Comparison of ENCODE assay signal across 10 mouse cellular contexts in the genomic region with DNA sequence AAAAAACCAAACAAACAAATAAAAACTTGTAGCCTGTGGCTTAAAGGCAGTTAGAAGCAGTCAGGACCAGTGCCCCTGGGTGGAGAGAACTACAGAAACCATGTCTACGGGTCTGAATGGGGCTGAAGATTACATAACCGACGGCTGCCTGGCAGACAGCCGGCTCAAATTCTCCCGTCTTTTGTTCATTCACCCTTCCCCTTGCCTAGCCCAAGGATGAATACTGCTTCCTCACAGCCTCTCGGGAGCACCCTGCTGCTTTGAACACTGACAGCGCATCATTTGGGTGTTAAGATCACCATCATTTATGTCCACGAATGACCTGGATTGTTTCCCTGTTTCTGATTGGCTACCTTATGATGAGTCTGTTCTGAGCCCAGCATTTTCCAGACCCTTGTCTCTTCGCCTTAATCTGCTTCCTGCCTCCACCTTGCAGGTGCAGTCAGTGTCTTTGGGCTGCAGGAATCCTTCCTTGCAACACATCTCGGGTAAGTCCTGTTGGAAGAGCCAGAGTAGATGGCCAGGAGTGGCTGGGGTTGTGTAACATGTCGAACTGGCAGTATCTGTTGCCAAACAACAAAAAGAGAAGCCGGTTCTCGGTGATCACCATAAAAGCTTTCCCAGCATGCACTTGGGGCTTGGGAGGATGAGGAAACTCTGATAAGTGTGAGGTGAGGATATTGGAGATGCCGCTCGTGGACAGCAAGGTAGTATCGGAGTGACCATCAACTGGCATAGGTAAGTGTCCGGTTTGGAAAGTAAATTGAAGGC. TPM values are rescaled to one million over a fixed set of nuclear protein-coding genes. Genes with fewer than 3 reads are reported as not detected.
A peak's percentile ranks its signal among the peaks of the same experiment; 100 is the strongest.
DNase-seq lines count a peak whose midpoint lies in the region; ATAC-seq lines count a peak whose summit lies in the region.
"Had no signal": no experiment of that assay in that cellular context is flagged by ENCODE, and none has a peak within 500 bp of the region (broad histone marks: within the 10 kb centered on the region; RNA-seq: fewer than 3 reads in every experiment).

A gene (plus strand): TSS at position 641 of the 771 bp plus-strand sequence.

- peak within 1 kb of the TSS; percentile 11; the same call in 1 of the 2 replicates for H3K4me2 ChIP-seq in neural tube, embryonic 15.5 days
- H3K4me2 ChIP-seq: limb, embryonic 12.5 days had no signal

- no peak within 1 kb of the TSS for H3K4me3 ChIP-seq in neural tube, embryonic 15.5 days (replicated peaks)
- H3K4me3 ChIP-seq: forebrain, embryonic 10.5 days; limb, embryonic 12.5 days had no signal

- peak; percentile 36 for ATAC-seq in frontal cortex, adult (ENCODE audit: low TSS enrichment)
- no peak for ATAC-seq in neural tube, embryonic 15.5 days (ENCODE audit: low FRiP score)

- H3K9me3 ChIP-seq in neural tube, embryonic 15.5 days (replicated peaks) = no peaks in the 10 kb centered on the region
- H3K9me3 ChIP-seq: forebrain, embryonic 10.5 days; limb, embryonic 12.5 days had no signal

- no peak within 1 kb of the TSS for H3K9ac ChIP-seq in neural tube, embryonic 15.5 days (replicated peaks)
- H3K9ac ChIP-seq: limb, embryonic 12.5 days had no signal

- H3K27me3 ChIP-seq in neural tube, embryonic 15.5 days (replicated peaks) = no peaks in the 10 kb centered on the region

- H3K4me1 ChIP-seq in neural tube, embryonic 15.5 days = peaks cover 14% of the 10 kb centered on the region

- H3K27ac ChIP-seq in neural tube, embryonic 15.5 days (replicated peaks) = no peak within 1 kb of the TSS
- H3K27ac ChIP-seq: forebrain, embryonic 10.5 days; limb, embryonic 12.5 days had no signal

- WGBS in neural tube, embryonic 15.5 days = 44% methylated on average over 17 of the region's 17 CpGs

- DNase-seq in frontal cortex, postnatal 25 days (ENCODE audit: low spot score in 2 of 2) = no peak
- DNase-seq in retina, postnatal 1 day = peak; percentile 65
- DNase-seq in retina, embryonic 14.5 days (ENCODE audit: low spot score) = no peak
- DNase-seq in frontal cortex, postnatal 36 days (ENCODE audit: low spot score in 2 of 2) = peak; percentile 13 to 29
- no peak for DNase-seq in embryo, embryonic 11 days
- no peak for DNase-seq in heart, adult 8-10 months (ENCODE audit: low spot score)

- no peaks in the 10 kb centered on the region for H3K36me3 ChIP-seq in neural tube, embryonic 15.5 days
- H3K36me3 ChIP-seq: forebrain, embryonic 10.5 days; limb, embryonic 12.5 days had no signal

RNA-seq across cellular contexts. Expression of the gene that starts here (rescaled TPM):
- polyA plus RNA-seq in neural tube, embryonic 15.5 days (2015; fragmentation: Nextera tagmentation; extraction: Ambion mirVana) = 2.2 and 3.1 TPM in 2 replicates
- 1 to 10 TPM; 1.7 to 2.7 (median 2.3) TPM for total RNA-seq in heart, adult 8-10 months (2022)

Comparison
In these comparisons a context has a peak if more than half of its experiments do, and no peak if none do; other contexts are left out.
1. DNase-seq: peak in retina, postnatal 1 day (single experiment) and frontal cortex, postnatal 36 days (2 of 2); none in frontal cortex, postnatal 25 days (0 of 2), retina, embryonic 14.5 days (single experiment), embryo, embryonic 11 days (single experiment) and heart, adult 8-10 months (single experiment).